Mouse (Mus musculus) ovary, postnatal 14 days (tissue): ENCODE data around the gene Tmem114.
A peak's percentile ranks its signal among the peaks of the same experiment; 100 is the strongest.

Experiments used
- DNase-seq: peaks from one replicate; pipeline ENCODE4 v3.0.0; 2022; ENCODE audit warnings: low spot score

Tmem114 gene

DNA sequence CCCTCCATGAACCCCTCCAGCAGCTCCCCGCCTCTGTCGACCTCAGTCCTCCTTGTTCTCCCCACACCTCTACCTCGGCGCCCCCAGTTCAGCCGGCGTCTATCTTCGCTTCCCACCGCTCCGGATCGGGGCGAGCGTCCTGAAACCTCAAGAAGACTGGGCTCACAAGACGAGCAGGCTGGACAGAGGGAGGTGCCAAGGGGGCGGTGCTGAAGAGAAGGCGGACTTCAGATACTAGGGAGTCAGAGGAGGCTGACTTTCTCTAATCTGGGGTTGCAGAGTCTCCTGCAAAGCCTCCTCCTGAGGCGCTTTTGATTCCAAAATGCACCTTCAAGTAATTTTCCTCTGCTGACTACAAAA lies at the start of gene Tmem114:
Tmem114 (minus strand) TSS at position 166 of the 360 bp plus-strand sequence.
- peak; percentile 22 for DNase-seq

DNA sequence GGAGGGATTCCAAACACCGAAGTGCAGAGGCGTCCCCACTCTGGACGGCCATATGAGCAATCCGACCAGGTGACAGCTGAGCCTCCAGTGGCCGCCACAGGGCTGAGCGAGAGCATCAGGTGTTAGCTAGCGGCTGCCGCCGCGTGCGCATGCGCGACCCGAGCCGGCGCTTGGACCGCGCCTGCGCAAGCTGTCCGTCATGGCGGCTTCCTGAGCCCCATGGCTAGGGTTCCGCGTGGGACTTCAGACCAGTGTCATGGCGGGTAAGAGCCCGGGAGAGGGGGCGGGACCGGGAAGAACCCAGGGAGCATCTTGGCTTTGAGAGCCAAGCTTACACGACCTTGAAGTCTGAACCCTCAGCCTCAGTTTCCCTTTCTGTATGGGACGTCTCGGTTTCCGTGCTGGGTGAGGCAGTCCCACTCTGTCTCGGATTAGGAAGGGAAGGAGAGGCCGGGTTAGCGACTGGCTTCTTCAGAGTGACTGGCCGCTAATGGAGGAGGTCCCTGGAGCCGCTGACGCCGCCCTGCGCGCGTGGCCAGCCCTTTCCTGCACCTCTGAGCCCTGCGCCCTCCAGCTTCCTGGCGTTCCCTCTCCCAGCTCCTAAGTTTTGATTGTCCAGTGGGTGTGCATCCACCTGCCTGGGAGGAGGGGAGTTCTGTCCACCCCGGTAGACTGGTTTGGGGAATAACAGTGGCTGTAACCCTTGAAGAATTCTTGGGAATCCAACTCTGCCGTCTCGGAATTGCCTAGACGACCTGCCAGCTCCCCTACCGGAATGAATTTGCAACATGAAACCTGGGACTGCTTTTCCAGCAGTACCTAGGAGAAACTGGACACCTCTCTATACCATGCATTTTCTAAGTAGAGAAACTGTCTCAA lies 45.9 kb upstream of the Tmem114 start, which contains the start of gene Mettl22:
Mettl22 (plus strand) TSS at position 186 of the 879 bp plus-strand sequence.
- DNase-seq: peak; percentile 79

DNA sequence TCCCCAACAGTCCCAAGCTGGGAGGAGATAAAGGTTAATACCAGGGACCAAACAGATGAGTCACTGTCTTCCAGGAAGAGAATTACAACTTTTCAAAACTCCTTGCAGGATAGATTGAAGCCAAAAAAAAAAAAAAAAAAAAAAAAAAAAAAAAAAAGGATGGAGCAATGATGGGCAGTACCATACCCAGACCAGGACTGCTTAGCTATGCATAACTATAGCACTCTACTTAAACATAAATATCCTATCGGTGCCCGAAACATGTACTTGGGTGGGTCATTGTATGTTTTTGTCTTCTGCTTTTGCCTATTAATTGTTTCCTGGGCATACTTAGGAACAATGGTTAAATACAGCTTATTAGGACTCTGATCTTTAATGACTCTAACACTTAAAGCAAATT lies 45.2 kb upstream of the Tmem114 start:
- DNase-seq: no peak

DNA sequence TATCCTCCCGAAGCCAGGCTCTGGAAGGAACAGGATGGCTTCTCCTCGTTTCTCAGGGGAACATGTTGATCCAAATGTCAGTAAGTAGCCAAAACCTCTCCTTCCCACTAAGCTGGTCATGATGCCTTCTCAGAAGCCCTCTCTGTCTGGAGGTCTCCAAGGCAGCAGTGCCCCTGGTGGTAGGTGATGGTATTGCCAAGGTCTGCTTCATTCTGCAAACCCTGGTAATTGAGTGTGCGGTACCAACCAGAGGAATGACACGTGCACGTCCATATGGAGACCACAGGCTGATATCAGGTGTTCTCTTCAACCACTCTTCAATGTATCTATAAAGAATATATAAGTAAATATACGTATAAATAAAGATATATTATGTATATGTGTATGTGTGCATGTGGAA lies 34.2 kb upstream of the Tmem114 start:
- peak; percentile 48 for DNase-seq

DNA sequence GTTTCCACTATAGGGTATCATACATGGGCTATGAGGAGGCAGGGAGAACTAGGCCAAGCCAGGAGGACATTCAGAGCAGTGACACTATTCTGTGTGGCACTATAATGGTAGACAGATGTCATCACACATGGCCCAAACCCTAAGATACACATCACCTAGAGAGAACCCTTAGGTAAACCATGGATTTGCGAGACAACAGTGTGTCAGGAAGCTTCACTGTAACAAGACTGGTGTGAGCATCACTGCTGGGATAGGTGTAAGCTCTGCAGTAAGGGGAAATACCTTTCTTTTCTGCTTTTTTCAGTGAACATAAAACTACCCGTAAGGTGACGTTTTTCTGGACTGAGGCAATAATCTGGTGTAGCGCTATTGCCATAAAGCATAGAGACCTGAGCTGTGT lies 33.5 kb upstream of the Tmem114 start:
- no peak for DNase-seq

DNA sequence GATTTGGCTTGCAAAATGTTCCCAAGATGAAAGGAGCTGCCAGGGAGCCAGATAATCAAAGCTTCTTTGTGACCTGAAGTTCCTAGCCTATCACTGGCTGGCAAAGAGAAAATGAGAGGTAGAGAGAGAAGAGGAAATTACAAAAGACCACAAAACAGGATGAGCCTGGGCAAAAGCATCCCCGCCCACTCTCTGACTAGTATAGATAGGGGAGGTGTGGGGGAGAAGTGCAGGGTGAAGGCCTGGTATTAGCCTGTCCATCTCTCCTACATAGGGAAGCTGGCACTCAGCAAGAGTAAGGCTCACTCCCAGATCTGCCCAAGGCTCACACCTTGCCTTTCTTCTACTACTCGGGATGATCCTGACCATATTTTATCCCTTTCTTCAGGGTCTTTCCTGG lies 30.3 kb upstream of the Tmem114 start:
- DNase-seq: no peak

DNA sequence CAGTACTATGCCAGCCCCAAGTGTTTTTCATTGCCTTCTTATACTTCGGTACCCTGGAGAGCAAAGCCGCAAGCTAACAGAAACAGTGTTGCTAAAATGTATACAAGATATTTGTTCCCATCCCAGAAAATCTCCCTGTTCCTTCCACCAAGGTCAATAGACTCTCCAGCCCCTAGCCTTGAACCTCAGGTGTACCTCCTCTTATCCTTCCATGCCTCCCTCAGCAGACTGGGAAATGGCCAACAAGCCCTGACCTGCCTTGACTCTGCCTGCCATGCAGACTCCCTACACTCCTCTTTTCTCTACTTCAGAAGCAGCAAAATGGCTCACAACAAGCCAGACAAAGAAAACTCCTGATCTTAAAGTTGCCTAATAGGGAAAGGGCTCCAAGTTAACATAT lies 28.4 kb upstream of the Tmem114 start:
- no peak for DNase-seq

DNA sequence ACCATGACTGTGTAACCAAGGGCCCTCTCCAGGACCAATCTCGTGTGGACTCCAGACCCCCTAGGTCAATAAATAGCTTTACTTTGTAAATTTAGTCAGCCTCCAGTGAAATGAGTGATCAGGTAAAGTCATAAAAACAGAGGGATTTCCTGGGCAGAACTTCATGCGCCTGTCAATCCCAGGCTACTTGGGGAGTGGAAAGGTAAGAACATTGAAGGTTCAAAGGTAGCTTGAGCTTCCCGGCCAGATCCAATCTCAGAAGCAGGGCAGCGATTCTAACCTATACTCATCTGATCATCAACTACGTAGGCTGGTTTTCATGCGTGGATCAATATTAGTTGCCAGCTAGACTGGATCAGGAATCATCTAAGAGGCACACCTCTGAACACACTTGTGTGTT lies 21.3 kb upstream of the Tmem114 start:
- DNase-seq: no peak

DNA sequence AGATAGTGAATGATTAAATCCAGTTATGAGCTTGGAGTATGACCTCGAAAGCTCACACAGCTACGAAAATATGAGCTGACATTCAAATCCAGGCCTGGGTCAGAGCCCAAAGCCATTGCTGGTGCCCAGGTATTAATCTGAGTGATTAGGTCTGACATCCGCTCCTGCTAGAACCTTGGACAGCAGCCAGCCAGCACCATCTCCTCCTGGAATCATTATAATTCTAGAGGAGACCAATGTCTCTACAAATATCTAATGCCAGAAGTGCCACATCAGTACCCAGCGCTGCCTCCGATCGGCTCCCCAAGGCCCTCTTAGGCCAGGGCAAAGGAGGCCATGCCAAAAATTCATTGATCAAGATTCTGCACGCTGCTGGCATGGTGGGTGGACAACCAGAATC lies 20.0 kb upstream of the Tmem114 start:
- no peak for DNase-seq

DNA sequence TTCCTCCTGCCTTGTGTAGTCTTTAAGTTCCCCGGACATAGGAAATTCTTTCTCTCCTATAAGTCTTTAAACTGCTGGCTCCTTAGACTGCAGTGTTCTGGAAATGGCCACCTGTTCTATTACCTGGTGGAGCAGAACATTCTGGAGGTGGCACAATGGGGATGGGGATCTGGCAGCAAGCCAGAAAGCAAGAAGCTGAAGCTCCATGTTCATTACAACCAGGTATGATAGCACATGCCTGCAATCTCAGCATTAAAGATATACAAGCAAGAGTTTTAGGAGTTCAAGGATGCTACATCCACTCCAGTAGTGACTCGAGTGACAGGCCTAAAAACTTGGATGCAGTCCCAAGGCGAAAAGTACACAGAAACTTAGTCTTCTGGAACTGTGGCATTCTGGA lies 7.7 kb upstream of the Tmem114 start:
- no peak for DNase-seq

DNA sequence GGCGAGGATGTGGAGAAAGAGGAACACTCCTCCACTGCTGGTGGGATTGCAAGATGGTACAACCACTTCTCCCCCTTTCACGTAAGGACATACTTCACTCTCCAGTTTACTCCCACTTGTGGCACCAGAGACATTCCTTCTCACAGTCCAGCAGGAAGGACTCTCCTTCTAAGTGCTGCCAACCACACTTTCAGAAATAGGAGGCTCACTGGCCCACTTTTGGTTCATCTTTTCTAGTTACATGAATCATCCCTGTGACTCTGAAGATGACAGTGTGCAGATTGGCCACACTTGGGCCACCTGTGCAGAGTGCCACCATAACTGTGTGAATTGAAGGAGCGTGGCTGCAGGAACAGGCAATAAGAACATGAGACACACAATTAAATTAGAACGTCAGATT lies 4.6 kb upstream of the Tmem114 start:
- DNase-seq: no peak

DNA sequence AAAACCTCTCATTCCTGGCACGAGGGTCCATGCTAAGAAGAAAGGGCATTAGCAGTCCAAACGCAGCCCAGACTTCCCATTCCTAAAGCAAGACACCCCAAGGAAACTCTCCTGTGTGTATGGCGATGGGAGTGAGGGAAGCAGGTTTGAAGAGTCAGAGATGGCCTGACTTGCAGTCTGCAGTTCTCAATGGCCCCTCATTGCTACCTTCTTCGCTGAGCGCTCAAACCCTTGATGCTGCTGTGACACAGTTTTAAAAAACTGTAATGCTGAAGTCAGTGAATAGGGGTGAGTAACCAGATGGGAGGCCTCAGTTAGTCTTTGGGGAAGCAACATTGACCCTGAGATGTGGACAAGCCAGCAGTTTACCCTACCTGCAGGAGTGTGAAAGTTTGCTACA lies 800 bp upstream of the Tmem114 start:
- no peak for DNase-seq

DNA sequence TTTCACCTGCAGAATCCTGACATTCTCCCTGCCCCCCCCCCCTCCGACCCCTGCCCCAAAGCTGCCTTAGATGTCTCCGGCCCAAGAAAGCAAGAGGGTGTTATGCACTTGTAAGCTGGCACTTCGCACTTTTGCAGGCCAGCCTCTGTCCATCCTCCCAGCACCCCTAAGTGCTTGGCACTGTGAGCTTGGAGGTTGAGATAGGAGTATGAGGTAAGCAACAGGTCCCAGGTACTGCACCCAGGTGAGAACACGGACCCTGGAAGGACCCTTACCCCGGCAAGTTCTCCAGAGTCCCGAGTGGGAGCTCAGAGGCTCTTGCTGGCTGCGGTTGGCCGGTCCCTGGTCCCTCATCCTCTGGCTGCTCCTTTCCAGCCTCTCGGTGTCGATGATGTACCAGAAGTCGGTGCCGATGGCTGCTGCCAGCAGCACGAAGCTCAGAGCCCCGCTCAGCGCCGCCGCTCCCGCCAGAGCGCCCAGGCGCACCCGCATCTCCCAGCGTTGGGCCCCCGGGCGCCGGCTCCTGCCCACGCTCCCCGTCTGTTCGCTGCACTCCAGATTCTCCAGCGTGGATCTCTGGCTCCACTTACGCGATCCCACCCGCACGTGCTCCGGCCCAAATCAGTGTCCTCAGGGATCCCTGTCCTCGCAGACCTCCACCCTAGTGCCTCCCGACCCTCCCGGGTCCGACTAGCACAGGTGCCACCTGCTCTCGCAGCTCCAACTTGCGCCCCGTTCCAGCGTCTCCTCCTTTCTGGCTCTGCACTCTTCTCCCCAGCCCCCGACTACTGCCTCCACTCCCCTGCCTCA lies 570 bp downstream of the Tmem114 start:
- no peak for DNase-seq

DNA sequence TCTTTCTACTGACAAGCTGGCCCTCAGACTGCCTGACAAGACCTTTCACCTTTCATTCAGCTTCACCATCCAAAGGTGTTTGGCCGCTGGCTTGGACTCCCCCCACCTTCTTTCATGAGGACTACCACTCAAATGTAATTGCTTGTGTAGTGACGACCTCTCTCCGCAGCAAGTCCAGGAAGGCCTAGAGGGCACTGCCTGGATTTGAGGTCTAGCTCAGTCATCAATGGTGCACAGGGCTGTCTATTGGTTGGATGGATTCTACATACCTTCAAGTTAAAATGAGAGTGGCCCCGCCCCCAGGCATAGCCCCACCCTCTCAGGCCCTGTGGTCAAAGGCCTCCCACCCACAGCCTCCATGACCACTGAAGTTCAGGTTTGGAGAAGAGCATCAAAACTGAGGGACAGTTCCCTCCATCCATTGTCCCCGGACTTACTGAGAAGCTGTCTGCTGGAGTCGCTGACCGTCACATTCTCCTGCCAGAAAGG lies 1.3 kb downstream of the Tmem114 start:
- no peak for DNase-seq

DNA sequence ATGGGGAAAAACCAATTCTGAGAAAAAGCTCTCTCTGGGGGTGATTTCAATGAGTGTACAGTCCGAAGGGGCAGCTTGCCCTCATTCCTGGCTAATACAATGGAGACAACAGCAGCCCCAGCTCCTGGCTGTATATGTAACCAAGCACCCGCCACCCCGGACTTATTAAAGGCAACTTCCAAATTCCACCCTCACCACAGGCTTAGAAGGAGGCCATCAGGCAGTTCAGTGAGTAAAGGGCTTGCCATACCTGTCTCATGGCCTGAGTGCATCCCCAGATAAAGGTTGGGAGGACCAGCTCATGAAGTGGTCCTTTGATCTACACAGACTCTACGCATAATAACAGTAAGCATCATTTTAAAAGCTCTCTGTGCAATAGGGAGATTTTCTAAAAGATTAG lies 4.1 kb downstream of the Tmem114 start:
- no peak for DNase-seq

DNA sequence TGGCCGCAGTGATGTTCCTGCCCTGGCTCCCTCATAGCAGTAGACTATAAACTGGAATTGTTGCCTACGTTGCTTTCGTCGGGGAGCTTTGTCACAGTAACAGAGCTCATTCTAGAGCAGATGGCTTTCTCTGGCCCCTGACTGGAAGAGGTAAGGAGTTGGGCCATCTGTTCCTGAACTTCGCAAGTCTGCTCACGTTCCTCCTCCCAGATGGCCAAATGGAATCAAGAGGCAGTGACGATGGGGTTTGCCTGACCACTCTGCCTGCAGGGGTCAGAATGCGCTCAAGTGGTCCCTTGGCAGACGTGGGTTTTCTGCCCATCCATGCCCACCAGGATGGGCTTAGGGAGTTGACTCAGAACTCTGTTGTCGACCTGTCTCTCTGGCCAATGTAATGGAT lies 4.6 kb downstream of the Tmem114 start:
- no peak for DNase-seq

DNA sequence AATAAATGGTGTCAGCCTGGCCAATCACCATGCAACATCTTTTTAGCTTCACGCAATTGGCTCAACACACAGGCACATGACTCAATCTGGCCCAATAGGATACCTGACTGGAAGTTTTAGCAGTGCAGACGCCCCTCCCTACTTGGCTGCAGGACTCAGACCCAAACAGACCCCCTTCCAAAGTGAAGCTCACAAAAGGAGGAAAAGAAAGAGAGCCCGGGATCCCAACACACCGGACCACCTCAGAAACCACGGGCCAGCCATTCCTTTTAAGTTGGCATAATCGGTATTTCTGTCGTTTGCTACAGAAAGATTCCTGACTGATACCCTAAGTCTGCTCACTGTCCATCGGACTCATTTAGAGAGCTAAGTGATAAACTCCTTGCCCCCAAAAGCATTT lies 5.3 kb downstream of the Tmem114 start:
- no peak for DNase-seq

DNA sequence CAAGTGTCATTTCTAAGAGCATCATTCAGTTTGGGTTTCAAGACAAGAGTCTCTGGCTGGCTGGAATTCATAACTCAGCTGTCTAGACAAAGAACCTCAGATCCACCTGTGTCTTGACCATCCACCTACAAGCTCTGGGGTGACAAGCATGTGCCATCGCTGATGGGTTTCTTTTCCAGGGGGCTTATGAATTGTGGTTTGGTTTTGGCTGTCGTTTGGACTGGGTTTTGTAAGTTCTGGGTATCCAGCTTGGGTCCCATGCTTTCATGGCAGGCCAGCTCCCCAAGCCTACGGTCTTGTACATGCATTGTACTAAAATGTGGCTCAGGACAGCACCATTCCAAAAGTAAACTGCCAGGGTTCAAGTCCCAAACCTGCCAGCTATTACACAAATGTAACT lies 6.8 kb downstream of the Tmem114 start:
- no peak for DNase-seq

DNA sequence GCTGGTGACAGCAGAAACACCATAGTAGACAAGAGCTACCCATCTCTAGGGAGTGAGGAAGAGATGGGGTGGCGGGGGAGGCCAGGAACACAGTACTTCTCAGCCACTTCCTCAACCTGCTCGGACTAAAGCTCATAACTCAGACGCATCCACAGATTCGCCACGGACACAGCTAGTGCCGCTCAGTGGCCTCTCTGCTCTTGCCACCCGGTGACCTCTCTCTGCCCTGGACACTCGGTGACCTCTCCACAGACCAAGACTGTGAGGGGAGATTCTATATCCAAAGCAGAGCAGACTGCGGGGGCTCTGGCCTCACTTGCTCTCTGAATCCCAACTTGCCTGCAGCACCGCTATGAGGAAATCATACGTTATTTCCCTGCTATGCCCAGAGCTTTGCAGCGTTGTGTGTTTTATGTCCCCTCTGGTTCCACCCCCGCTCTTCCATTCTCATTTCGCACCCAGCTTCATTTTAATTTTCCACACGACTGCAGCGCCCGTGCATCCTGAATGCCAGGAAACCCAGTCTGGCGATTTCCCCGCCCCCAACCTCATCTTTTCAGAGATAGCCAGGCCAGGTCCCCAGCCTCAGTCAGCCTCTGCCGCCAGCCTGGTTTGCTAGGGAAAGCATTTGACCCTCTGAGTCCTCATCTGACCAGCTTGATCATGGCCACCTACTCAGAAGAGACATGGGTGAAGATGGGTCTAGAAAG lies 7.8 kb downstream of the Tmem114 start:
- DNase-seq: no peak

DNA sequence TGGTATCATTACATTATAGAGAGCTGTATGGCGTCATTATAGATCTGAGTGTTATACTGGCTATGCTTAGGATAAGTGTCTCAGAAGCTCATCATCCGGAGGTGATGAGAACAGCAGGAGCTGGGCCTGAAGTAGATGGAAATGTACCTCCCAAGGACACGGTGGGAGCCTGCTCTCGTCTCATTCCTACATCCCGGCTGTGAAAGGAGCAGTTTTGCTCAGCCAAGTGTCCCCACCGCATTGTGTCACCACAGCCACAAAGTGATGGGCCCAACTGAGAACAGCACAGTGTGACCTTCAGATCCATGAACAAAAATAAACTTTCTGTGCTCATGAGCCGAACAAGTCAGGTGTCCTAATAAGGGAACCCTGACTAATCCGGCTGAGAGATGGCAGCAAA lies 8.9 kb downstream of the Tmem114 start:
- DNase-seq: no peak

DNA sequence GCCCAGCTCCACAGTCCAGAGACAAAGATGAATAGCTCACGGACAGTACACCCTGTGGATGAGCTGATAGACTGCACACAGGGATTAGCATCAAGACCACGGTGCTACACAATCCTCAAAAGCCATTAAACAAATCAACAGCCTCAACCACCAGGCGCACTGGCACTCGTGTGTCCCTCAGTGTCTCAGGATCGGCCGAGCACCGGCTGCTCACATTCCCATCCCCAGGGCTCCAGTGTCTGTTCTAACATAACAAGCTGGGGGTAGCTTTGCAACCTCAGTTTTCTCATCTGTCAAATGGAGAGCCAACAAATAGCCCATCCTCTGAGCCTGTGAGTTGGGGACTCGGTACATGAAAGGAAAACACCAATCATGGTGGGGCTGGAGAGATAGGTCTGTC lies 11.5 kb downstream of the Tmem114 start:
- DNase-seq: no peak

DNA sequence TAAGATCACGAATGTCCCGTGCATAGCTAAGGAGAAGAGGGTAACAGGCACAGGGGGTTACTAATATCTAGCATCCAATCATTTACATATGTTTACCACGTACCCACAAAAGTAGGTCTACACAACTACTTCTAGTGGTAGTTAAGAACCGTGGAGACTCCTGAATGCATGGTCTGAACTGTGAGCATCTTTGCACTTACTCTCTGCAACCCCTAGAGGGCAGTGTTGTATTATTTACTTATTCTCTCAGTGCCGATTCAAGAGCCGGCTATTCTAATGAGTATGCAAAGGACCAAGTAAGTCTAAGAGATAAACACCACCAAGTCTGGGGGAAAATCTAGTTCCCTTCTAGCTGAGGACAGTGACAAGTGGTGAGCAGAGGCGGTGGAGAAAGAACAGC lies 12.7 kb downstream of the Tmem114 start:
- DNase-seq: peak; percentile 25

DNA sequence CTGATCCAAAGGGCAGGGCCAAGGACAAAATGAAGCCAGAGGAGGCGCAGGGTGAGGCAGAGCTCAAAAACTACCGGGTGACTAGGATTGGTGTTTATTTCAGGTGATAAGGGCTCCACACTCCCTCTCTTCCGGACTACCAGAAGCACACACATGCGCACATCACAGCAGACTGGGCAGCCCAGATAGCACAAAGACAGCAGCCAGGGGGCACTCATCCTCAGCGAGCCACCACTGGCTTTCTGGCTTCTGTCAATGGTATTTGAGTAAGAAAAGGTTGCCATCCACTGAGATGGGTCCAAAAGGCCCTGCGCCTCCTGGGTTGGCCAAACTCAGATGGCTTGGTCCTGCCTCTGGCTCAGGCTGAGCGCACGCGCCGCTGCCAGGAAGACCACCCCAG lies 15.7 kb downstream of the Tmem114 start:
- no peak for DNase-seq
